Mouse (Mus musculus) forebrain, embryonic 13.5 days (tissue): ENCODE data around the gene Ktn1. TPM values are rescaled to one million over a fixed set of nuclear protein-coding genes. Genes with fewer than 3 reads are reported as not detected.
A peak's percentile ranks its signal among the peaks of the same experiment; 100 is the strongest.

Experiments used
- ATAC-seq: fragments of 200-750 bp; cut with Nextera tagmentation; 2 replicates; pipeline ENCODE4 v1.8.0; 2017
- H3K27ac ChIP-seq: fragments of 300-500 bp; sonication (generic); 2 replicates; pipeline ENCODE4 v1.5.1; 2015; ENCODE audit warnings: inconsistent platforms, mild to moderate bottlenecking, moderate library complexity
- H3K27me3 ChIP-seq: fragments of 300-500 bp; sonication (generic); 2 replicates; pipeline ENCODE4 v1.6.1; 2015; ENCODE audit warnings: mild to moderate bottlenecking, inconsistent platforms
- H3K36me3 ChIP-seq: fragments of 300-500 bp; sonication (generic); 2 replicates; pipeline ENCODE4 v1.6.1; 2015; ENCODE audit warnings: mild to moderate bottlenecking, inconsistent platforms; ENCODE audit not compliant: poor library complexity, severe bottlenecking
- H3K4me1 ChIP-seq: fragments of 300-500 bp; sonication (generic); 2 replicates; pipeline ENCODE4 v1.6.1; 2015; ENCODE audit warnings: inconsistent platforms
- H3K4me2 ChIP-seq: fragments of 300-500 bp; sonication (generic); 2 replicates; pipeline ENCODE4 v1.6.1; 2015; ENCODE audit warnings: inconsistent platforms, mild to moderate bottlenecking, moderate library complexity
- H3K4me3 ChIP-seq: fragments of 300-500 bp; sonication (generic); 2 replicates; pipeline ENCODE4 v1.5.1; 2015; ENCODE audit warnings: mild to moderate bottlenecking, inconsistent platforms
- H3K9ac ChIP-seq: fragments of 300-500 bp; sonication (generic); 2 replicates; pipeline ENCODE4 v1.6.1; 2015; ENCODE audit warnings: mild to moderate bottlenecking, inconsistent platforms
- H3K9me3 ChIP-seq: fragments of 300-500 bp; sonication (generic); replicated peaks from 2 replicates; pipeline ENCODE4 v1.6.1; 2016; ENCODE audit warnings: inconsistent platforms
- WGBS: fragments of 180-500 bp; shearing (Covaris S2); methylation state at CpG from one replicate; pipeline ENCODE4 v1.1.7; 2015; 5-methylcytosine and 5-hydroxymethylcytosine counted together
- polyA plus RNA-seq: library from polyadenylated mRNA; unstranded; fragments of >200 nt; fragmentation: Nextera tagmentation; extraction: Ambion mirVana; gene quantifications from 2 replicates; pipeline ENCODE4 v1.2.1, GENCODE M21; 2015

Gene Ktn1
- polyA plus RNA-seq, 1 experiment from 2014 or later, result 75.1 TPM

GRCm38 (mm10) chr14:47741046-47741445, 92.8 kb downstream of the Ktn1 start:
- H3K4me2 ChIP-seq, result no peak overlapping the region
- no peaks in the 10 kb centered on the region for H3K4me1 ChIP-seq
- peaks cover 30% of the 10 kb centered on the region for H3K36me3 ChIP-seq
- H3K9me3 ChIP-seq, result no peaks in the 10 kb centered on the region
- no peaks in the 10 kb centered on the region for H3K27me3 ChIP-seq
- WGBS, result 97% methylated on average over 2 of the region's 2 CpGs
- ATAC-seq, result no peak
- no peak overlapping the region for H3K4me3 ChIP-seq
- H3K9ac ChIP-seq, result no peak overlapping the region
- no peak overlapping the region for H3K27ac ChIP-seq

DNA sequence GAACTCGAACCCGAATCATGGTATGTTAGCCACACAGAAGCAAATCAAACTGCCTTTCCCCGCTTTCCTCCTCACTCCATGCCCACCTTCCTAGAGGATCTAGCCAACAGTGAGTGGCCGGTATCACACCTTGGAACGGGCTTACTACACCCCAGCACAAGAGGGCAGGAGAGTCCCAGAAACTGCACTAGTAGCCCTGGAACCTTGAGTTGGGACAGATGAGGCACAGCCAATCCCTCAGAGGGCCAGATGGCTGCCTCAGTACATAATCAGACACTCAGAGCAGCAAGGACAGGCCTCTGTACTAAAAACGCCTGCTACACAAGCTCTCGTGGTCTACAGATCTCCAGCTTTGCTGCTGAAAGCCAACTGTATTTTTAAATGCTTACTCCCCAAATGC, 94.4 kb downstream of the Ktn1 start:
- Histone ChIP-seq H3K9me3 (no peaks in the 10 kb centered on the region), H3K27me3 (no peaks in the 10 kb centered on the region), H3K36me3 (peaks cover 16% of the 10 kb centered on the region; the same call in 1 of the 2 replicates), H3K4me2 (no peak overlapping the region), H3K9ac (no peak overlapping the region), H3K4me3 (no peak overlapping the region), H3K4me1 (no peaks in the 10 kb centered on the region), H3K27ac (no peak overlapping the region)
- 90% methylated on average over 7 of the region's 7 CpGs for WGBS
- no peak for ATAC-seq

DNA sequence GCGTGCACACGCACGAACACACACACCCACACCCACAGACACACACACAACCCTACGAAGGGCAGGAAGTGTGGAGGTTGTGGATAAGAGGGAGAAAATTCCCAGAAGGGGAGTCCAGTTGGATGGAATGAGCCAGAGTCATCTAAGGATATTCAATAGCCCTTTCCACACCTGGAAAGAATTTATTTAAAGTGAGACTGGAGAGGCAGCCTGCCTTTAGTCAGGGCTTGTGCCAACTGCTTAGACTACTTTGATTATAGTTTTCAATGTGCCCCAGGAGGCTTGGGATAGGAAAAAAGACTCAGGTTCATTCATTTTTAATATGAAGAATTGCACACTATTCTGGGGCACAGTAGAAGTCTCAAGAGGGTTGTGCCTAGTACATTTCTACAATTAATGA, 96.8 kb downstream of the Ktn1 start:
- H3K27ac ChIP-seq, result no peak overlapping the region
- no peak for ATAC-seq

DNA sequence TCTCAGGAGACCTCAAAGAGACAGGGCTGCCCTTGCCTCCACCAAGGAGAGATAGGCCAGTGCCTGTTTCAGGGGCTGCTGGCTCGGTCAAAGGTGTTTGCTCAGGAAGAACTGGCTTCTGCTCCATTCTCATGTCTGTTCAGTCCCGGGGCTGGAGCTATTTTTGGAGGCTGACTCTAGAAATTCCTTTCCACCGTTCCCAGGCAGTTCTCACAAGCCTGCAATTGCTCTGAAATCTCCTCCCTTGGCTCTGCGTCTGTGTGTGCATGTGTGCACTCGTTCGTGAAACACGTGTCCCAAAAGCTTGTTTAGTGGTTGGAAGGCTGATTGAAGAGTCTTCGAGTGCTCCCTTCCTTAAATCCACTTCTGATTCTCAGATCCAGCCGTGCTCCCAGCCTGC, 99.3 kb downstream of the Ktn1 start:
- WGBS, result 79% methylated on average over 9 of the region's 9 CpGs
- Histone ChIP-seq H3K4me2 (no peak overlapping the region), H3K9me3 (no peaks in the 10 kb centered on the region), H3K27me3 (no peaks in the 10 kb centered on the region), H3K36me3 (0 out of 2 replicates have a peak, but pooled peaks cover 2% of the 10 kb centered on the region), H3K9ac (no peak overlapping the region), H3K4me3 (no peak overlapping the region), H3K27ac (no peak overlapping the region), H3K4me1 (no peaks in the 10 kb centered on the region)
- no peak for ATAC-seq

More for the DNA sequence above, 96.8 kb downstream of the Ktn1 start:
- Histone ChIP-seq H3K4me2 (no peak overlapping the region), H3K9me3 (no peaks in the 10 kb centered on the region), H3K4me3 (no peak overlapping the region), H3K4me1 (no peaks in the 10 kb centered on the region), H3K27me3 (no peaks in the 10 kb centered on the region), H3K9ac (no peak overlapping the region), H3K36me3 (0 out of 2 replicates have a peak, but pooled peaks cover 4% of the 10 kb centered on the region)
- 87% methylated on average over 4 of the region's 4 CpGs for WGBS

GRCm38 (mm10) chr14:47748714-47749113, 100.5 kb downstream of the Ktn1 start:
- Histone ChIP-seq H3K27me3 (no peaks in the 10 kb centered on the region), H3K9me3 (no peaks in the 10 kb centered on the region), H3K4me1 (no peaks in the 10 kb centered on the region), H3K4me2 (no peak overlapping the region), H3K9ac (no peak overlapping the region), H3K27ac (no peak overlapping the region), H3K4me3 (no peak overlapping the region), H3K36me3 (no peaks in the 10 kb centered on the region)
- ATAC-seq, result no peak
- WGBS, result 76% methylated on average over 3 of the region's 3 CpGs

- H3K27ac ChIP-seq, result no peak overlapping the region
- no peaks in the 10 kb centered on the region for H3K9me3 ChIP-seq
- no peaks in the 10 kb centered on the region for H3K27me3 ChIP-seq
- WGBS, result 50% methylated on average over 8 of the region's 8 CpGs
- no peaks in the 10 kb centered on the region for H3K4me1 ChIP-seq
- H3K4me3 ChIP-seq, result no peak overlapping the region
- H3K36me3 ChIP-seq, result no peaks in the 10 kb centered on the region
- peak; percentile 66 for ATAC-seq
- H3K4me2 ChIP-seq, result no peak overlapping the region
- H3K9ac ChIP-seq, result no peak overlapping the region
These were observed 103.4 kb downstream of the Ktn1 start for GRCm38 (mm10) chr14:47751422-47752205.

DNA sequence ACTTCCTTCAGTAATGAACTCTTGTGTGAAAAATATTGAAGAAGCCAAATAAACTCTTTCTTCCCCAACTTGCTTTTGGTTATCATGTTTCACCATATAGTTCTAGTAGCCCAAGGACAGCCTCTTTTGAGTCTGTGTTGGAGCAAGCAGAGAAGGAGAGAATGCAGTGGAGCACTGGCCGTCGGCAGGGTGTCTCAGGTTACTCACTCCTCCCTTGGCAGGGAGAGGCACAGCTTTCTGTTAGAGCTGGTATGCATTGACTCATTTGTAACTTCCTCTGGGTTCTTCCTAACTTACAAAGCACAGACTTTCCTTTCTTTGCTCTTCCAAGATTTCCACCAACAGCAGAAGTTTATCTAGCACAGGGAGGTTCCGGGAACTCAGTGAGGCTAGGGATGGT, 105.3 kb downstream of the Ktn1 start:
- Histone ChIP-seq H3K4me3 (no peak overlapping the region), H3K4me1 (no peaks in the 10 kb centered on the region), H3K9me3 (no peaks in the 10 kb centered on the region), H3K36me3 (no peaks in the 10 kb centered on the region), H3K9ac (no peak overlapping the region), H3K27me3 (no peaks in the 10 kb centered on the region), H3K4me2 (no peak overlapping the region), H3K27ac (no peak overlapping the region)
- 67% methylated on average over 3 of the region's 3 CpGs for WGBS
- ATAC-seq, result no peak

- no peaks in the 10 kb centered on the region for H3K36me3 ChIP-seq
- H3K9me3 ChIP-seq, result no peaks in the 10 kb centered on the region
- no peak overlapping the region for H3K4me2 ChIP-seq
- no peak overlapping the region for H3K9ac ChIP-seq
- H3K4me3 ChIP-seq, result no peak overlapping the region
- no peak for ATAC-seq
- WGBS, result 87% methylated on average over 4 of the region's 4 CpGs
- no peaks in the 10 kb centered on the region for H3K27me3 ChIP-seq
- no peak overlapping the region for H3K27ac ChIP-seq
- no peaks in the 10 kb centered on the region for H3K4me1 ChIP-seq
These were observed 106.1 kb downstream of the Ktn1 start for GRCm38 (mm10) chr14:47754253-47754897.

DNA sequence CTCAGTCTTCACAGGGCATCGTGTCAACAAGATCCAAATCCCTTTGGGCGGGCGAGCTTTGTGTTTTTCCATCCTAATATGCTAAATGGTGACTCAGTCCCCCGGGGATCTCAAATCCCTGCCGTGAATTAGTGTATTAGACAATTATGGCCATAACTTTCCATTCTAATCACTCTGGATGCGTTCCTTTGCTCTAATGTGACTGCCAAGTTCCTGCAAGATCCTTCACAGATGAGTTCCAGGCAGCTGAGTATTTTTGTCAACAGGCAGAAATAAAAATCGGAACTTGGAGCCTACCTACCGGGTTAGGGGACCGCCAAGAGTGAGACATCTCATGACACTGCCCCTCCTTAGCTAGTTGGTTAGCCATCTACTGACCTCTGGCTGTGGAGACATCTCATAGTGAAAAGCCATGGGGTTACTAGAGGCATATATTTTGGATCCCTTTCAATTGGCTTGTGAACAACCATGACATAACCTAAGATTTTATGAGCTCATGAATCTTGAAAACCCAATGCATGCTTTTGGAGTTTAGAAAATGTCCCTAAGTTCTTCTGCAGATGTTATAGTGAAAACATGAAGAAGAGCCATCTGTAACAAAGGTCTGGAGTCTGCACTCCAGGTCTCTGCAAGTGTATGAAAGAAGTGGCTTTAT, 108.3 kb downstream of the Ktn1 start:
- WGBS, result 90% methylated on average over 9 of the region's 9 CpGs
- ATAC-seq, result no peak
- no peaks in the 10 kb centered on the region for H3K4me1 ChIP-seq
- no peak overlapping the region for H3K27ac ChIP-seq
- H3K9ac ChIP-seq, result no peak overlapping the region
- no peaks in the 10 kb centered on the region for H3K9me3 ChIP-seq
- no peaks in the 10 kb centered on the region for H3K27me3 ChIP-seq
- no peaks in the 10 kb centered on the region for H3K36me3 ChIP-seq
- no peak overlapping the region for H3K4me3 ChIP-seq
- H3K4me2 ChIP-seq, result no peak overlapping the region

- Histone ChIP-seq H3K4me3 (no peak overlapping the region), H3K4me2 (no peak overlapping the region), H3K9me3 (no peaks in the 10 kb centered on the region), H3K4me1 (no peaks in the 10 kb centered on the region), H3K27ac (no peak overlapping the region), H3K27me3 (no peaks in the 10 kb centered on the region), H3K36me3 (no peaks in the 10 kb centered on the region), H3K9ac (no peak overlapping the region)
- ATAC-seq, result no peak
- WGBS, result 79% methylated on average over 6 of the region's 6 CpGs
These were observed 116.9 kb downstream of the Ktn1 start for GRCm38 (mm10) chr14:47765192-47765591.

DNA sequence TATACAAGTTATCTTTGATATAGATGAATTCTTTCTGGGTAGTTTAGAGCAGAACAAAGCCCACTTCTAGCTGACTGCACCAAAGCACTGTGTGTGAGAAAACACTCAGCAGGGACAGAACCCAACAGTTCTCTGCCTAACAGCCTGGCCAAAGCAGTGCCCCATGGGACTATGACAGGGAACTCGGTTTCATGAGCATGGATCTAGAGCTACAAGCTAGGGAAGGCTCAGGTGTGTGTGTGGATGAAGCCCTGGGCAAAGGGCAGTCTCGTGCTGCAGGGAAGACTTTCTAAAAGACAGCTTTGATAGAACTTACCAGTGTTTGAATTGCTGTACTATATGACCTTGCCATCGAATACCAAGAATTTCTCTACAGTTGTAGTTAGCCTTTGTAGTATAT, 117.5 kb downstream of the Ktn1 start:
- Histone ChIP-seq H3K9ac (no peak overlapping the region), H3K27ac (no peak overlapping the region), H3K4me1 (no peaks in the 10 kb centered on the region), H3K9me3 (no peaks in the 10 kb centered on the region), H3K4me3 (no peak overlapping the region), H3K27me3 (no peaks in the 10 kb centered on the region), H3K36me3 (no peaks in the 10 kb centered on the region), H3K4me2 (no peak overlapping the region)
- WGBS, result 84% methylated on average over 3 of the region's 3 CpGs
- ATAC-seq, result no peak

- 85% methylated on average over 2 of the region's 2 CpGs for WGBS
- Histone ChIP-seq H3K4me1 (no peaks in the 10 kb centered on the region), H3K4me3 (no peak overlapping the region), H3K9me3 (no peaks in the 10 kb centered on the region), H3K36me3 (no peaks in the 10 kb centered on the region), H3K27me3 (no peaks in the 10 kb centered on the region), H3K4me2 (no peak overlapping the region), H3K9ac (no peak overlapping the region), H3K27ac (no peak overlapping the region)
- no peak for ATAC-seq
These were observed 118.1 kb downstream of the Ktn1 start for GRCm38 (mm10) chr14:47766373-47766772.
